Mouse (Mus musculus) liver, postnatal 0 days (tissue): ENCODE measurements around the gene Epb41l3.

Experiments
- CTCF ChIP-seq: sonication (generic); IDR thresholded peaks from 2 replicates; pipeline ENCODE4 v1.5.1; 2016; ENCODE audit warnings: antibody characterized with exemption, low read depth
- EP300 ChIP-seq: IDR thresholded peaks from 2 replicates; pipeline ENCODE4 v1.6.1; 2016; ENCODE audit warnings: antibody characterized with exemption, low read depth, mild to moderate bottlenecking

GRCm38 (mm10) chr17:69091618-69092017 is 16.1 kb downstream of the Epb41l3 start:
- TF ChIP-seq CTCF (no peak), EP300 (no peak)
